7 mouse cellular contexts compared by ENCODE assay signal in genomic region chr12:13180715-13181335, GRCm38 (mm10).
DNase-seq lines count a peak whose midpoint lies in the region; TF ChIP-seq lines count a peak whose summit lies in the region.

No protein-coding gene starts in this region.

- no peaks in the 10 kb centered on the region for H3K27me3 ChIP-seq in MEL (ENCODE audit: control insufficient read depth in 1 of 2, insufficient read depth in 2 of 2, low read length in 2 of 2)

- peak overlapping the region; percentile 38; the same call in 1 of the 2 replicates for H3K9ac ChIP-seq in MEL (ENCODE audit: control insufficient read depth, low read depth, low read length, poor library complexity, severe bottlenecking)

- no peak; a peak in 1 of 4 replicates for TF ChIP-seq POLR2A in MEL (IDR thresholded peaks at IDR 0.05; ENCODE audit: control insufficient read depth in 1 of 2, insufficient read depth in 1 of 2, low read depth in 1 of 2, low read length in 2 of 2, poor library complexity in 1 of 2)

- no peak for TF ChIP-seq CTCF in MEL (IDR thresholded peaks at IDR 0.05 in 2 of 3, conservative IDR thresholded peaks at IDR 0.05 in 1 of 3; ENCODE audit: control insufficient read depth in 1 of 3, insufficient read depth in 1 of 3, low read depth in 2 of 3, low read length in 3 of 3, poor library complexity in 1 of 3, severe bottlenecking in 1 of 3)

- H3K36me3 ChIP-seq in MEL (ENCODE audit: control insufficient read depth in 1 of 2, insufficient read depth in 2 of 2, low read length in 2 of 2): peaks cover 0 to 23% of the 10 kb centered on the region in 2 experiments; a peak in 2 of 4 replicates

- H3K9me3 ChIP-seq in MEL (replicated peaks; ENCODE audit: insufficient read depth, low read length): no peaks in the 10 kb centered on the region

- no peaks in the 10 kb centered on the region for H3K79me2 ChIP-seq in MEL (ENCODE audit: control insufficient read depth, insufficient read depth, low read length, poor library complexity)

- H3K4me3 ChIP-seq in MEL (ENCODE audit: control insufficient read depth in 1 of 2, insufficient read depth in 1 of 2, low read depth in 2 of 2, low read length in 2 of 2): peak overlapping the region; percentile 21 to 32; a peak in 3 of 4 replicates

- H3K27ac ChIP-seq in MEL (ENCODE audit: control insufficient read depth, low read depth, low read length): peak overlapping the region; percentile 67

- intact Hi-C loops in heart, postnatal 10 days (cut with DNase I): no loop called here

- peaks cover 6 to 44% of the 10 kb centered on the region in 2 experiments for H3K4me1 ChIP-seq in MEL (ENCODE audit: control insufficient read depth in 1 of 2, insufficient read depth in 2 of 2, low read length in 2 of 2)

- no peak for TF ChIP-seq RAD21 in MEL (IDR thresholded peaks at IDR 0.05; ENCODE audit: low read depth, low read length)

- DNase-seq in MEL (ENCODE audit: low read depth, low spot score): peak; percentile 84
- DNase-seq in c-Kit-positive CD71-positive TER-119-negative erythroid progenitor cells, embryonic 14.5 days (ENCODE audit: low read depth): peak; percentile 54
- DNase-seq in heart, postnatal 10 days: peak; percentile 24 to 31
- peak; percentile 54 to 68 for DNase-seq in kidney, postnatal 4 days
- DNase-seq in neural tube, embryonic 10.5 days (ENCODE audit: extremely low spot score, low spot score): peak; percentile 52
- no peak for DNase-seq in cerebellum, adult 11-12 months
- no peak for DNase-seq in ovary, postnatal 36 days (ENCODE audit: low spot score)

- TF ChIP-seq EP300 in MEL (IDR thresholded peaks at IDR 0.05; ENCODE audit: low read depth in 1 of 2, low read length in 2 of 2): peak; percentile 94 to 98

TF ChIP-seq in MEL, 35 proteins besides CTCF, POLR2A, EP300 and RAD21:
- TF ChIP-seq SMC3 (IDR thresholded peaks at IDR 0.05; ENCODE audit: low read depth, low read length): no peak
- no peak for TF ChIP-seq UBTF (IDR thresholded peaks at IDR 0.05; ENCODE audit: borderline replicate concordance, insufficient read depth, low read depth, low read length)
- no peak for TF ChIP-seq ZC3H11A (IDR thresholded peaks at IDR 0.05; ENCODE audit: low read depth, low read length)
- TF ChIP-seq MAX (IDR thresholded peaks at IDR 0.05; ENCODE audit: low read length): peak; percentile 70
- TF ChIP-seq USF2 (IDR thresholded peaks at IDR 0.05; ENCODE audit: borderline replicate concordance in 1 of 2, insufficient read depth in 1 of 2, low read depth in 1 of 2, low read length in 2 of 2): peak in 1 of 2 experiments; percentile 51; a peak in 2 of 4 replicates
- no peak for TF ChIP-seq POLR2AphosphoS5 (IDR thresholded peaks at IDR 0.05; ENCODE audit: borderline replicate concordance, low read depth, low read length)
- no peak for TF ChIP-seq MEF2A (IDR thresholded peaks at IDR 0.05; ENCODE audit: extremely low read depth, insufficient replicate concordance, low read depth, low read length, poor library complexity, severe bottlenecking)
- peak; percentile 95 for TF ChIP-seq ETS1 (IDR thresholded peaks at IDR 0.05; ENCODE audit: low read depth, low read length)
- 0 out of 2 replicates have a peak, but pooled peaks have one; percentile 20 for TF ChIP-seq TBP (IDR thresholded peaks at IDR 0.05; ENCODE audit: low read depth, low read length)
- TF ChIP-seq SIN3A (IDR thresholded peaks at IDR 0.05; ENCODE audit: low read length): peak; percentile 82
- peak; percentile 91 for TF ChIP-seq MYB (IDR thresholded peaks at IDR 0.05; ENCODE audit: low read depth, low read length)
- TF ChIP-seq RCOR1 (IDR thresholded peaks at IDR 0.05; ENCODE audit: low read depth, low read length): peak; percentile 91
- TF ChIP-seq CHD1 (IDR thresholded peaks at IDR 0.05; ENCODE audit: low read depth, low read length): no peak
- peak; percentile 69 for TF ChIP-seq TAL1 (IDR thresholded peaks at IDR 0.05; ENCODE audit: low read length)
- TF ChIP-seq TCF12 (IDR thresholded peaks at IDR 0.05; ENCODE audit: low read depth, low read length): peak; percentile 96
- TF ChIP-seq BHLHE40 (IDR thresholded peaks at IDR 0.05; ENCODE audit: borderline replicate concordance, low read depth, low read length): peak; percentile 99
- peak; percentile 79 for TF ChIP-seq MYC (IDR thresholded peaks at IDR 0.05; ENCODE audit: low read depth, low read length)
- peak; percentile 90 for TF ChIP-seq USF1 (IDR thresholded peaks at IDR 0.05; ENCODE audit: low read depth, low read length)
- no peak for TF ChIP-seq CHD2 (IDR thresholded peaks at IDR 0.05; ENCODE audit: low read length)
- no peak for TF ChIP-seq HCFC1 (IDR thresholded peaks at IDR 0.05; ENCODE audit: low read depth, low read length)
- TF ChIP-seq GATA1 (IDR thresholded peaks at IDR 0.05; ENCODE audit: low read depth, low read length): peak; percentile 97
- peak; percentile 74; the same call in 1 of the 2 replicates for TF ChIP-seq MXI1 (IDR thresholded peaks at IDR 0.05; ENCODE audit: low read depth, low read length)
- no peak; the same call in 1 of the 2 replicates for TF ChIP-seq MAFK (IDR thresholded peaks at IDR 0.05; ENCODE audit: borderline replicate concordance, low read depth, low read length)
TF ChIP-seq in MEL: peak in this region for 14.

Comparison
In these comparisons a context has a peak if more than half of its experiments do, and no peak if none do; other contexts are left out.
1. DNase-seq: peak in MEL (single experiment), c-Kit-positive CD71-positive TER-119-negative erythroid progenitor cells, embryonic 14.5 days (single experiment), heart, postnatal 10 days (2 of 2), kidney, postnatal 4 days (2 of 2) and neural tube, embryonic 10.5 days (single experiment); none in cerebellum, adult 11-12 months (single experiment) and ovary, postnatal 36 days (single experiment).